Mouse (Mus musculus) hindbrain, embryonic 10.5 days (tissue): ENCODE results near the gene Hsf2. TPM values are rescaled to one million over a fixed set of nuclear protein-coding genes. Genes with fewer than 3 reads are reported as not detected.

Experiments
- DNase-seq: peaks from one replicate; pipeline ENCODE4 v3.0.0-alpha.2; 2017; ENCODE audit warnings: low spot score
- H3K27ac ChIP-seq: fragments of 300-500 bp; sonication (generic); 2 replicates; pipeline ENCODE4 v1.5.1; 2016; ENCODE audit warnings: mild to moderate bottlenecking, moderate library complexity
- H3K27me3 ChIP-seq: fragments of 300-500 bp; sonication (generic); 2 replicates; pipeline ENCODE4 v1.6.1; 2016; ENCODE audit warnings: mild to moderate bottlenecking; ENCODE audit not compliant: poor library complexity, insufficient read depth, severe bottlenecking
- H3K36me3 ChIP-seq: fragments of 300-500 bp; sonication (generic); 2 replicates; pipeline ENCODE4 v1.6.1; 2016; ENCODE audit warnings: mild to moderate bottlenecking, moderate library complexity
- H3K4me1 ChIP-seq: fragments of 300-500 bp; sonication (generic); replicated peaks from 2 replicates; pipeline ENCODE4 v1.6.1; 2016; ENCODE audit warnings: mild to moderate bottlenecking
- H3K4me3 ChIP-seq: fragments of 300-500 bp; sonication (generic); 2 replicates; pipeline ENCODE4 v1.5.1; 2016; ENCODE audit warnings: mild to moderate bottlenecking, moderate library complexity
- H3K9me3 ChIP-seq: fragments of 300-500 bp; sonication (generic); 2 replicates; pipeline ENCODE4 v1.6.1; 2016; ENCODE audit warnings: mild to moderate bottlenecking, moderate library complexity
- WGBS: fragments of 180-500 bp; shearing (Covaris S2); methylation state at CpG from one replicate; pipeline ENCODE4 v1.1.7; 2016; 5-methylcytosine and 5-hydroxymethylcytosine counted together
- polyA plus RNA-seq: library from polyadenylated mRNA; unstranded; fragments of >200 nt; fragmentation: Nextera tagmentation; extraction: Ambion mirVana; gene quantifications from 2 replicates; pipeline ENCODE4 v1.2.1, GENCODE M21; 2016

Gene Hsf2
- polyA plus RNA-seq, 1 experiment from 2014 or later: 59.9 TPM

GRCm38 (mm10) chr10:57553719-57554118, 67.5 kb downstream of the Hsf2 start:
- Histone ChIP-seq H3K9me3 (no peaks in the 10 kb centered on the region), H3K4me3 (no peak overlapping the region), H3K36me3 (no peaks in the 10 kb centered on the region), H3K4me1 (no peaks in the 10 kb centered on the region), H3K27ac (no peak overlapping the region), H3K27me3 (no peaks in the 10 kb centered on the region)
- DNase-seq: no peak
- 95% methylated on average over 1 of the region's 1 CpGs for WGBS

DNA sequence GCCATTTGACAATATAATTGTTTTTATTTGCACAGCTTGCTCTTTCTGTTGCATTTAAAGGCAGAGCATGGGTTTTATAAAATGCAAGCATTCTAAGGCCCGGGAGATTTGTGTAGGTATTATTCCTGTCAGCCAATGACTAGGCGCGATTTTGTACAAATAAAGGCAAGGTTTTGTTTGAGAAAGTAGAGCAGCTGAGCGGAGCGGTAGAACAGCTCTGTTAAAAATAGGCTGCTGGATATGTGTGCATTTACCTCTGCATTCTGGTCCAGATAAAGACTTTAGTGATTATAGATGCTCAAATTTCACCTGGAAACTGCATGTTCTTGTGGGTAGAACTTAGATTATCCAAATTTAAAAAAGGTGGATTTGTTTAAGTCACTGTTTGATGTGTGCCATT, 71.4 kb downstream of the Hsf2 start:
- no peaks in the 10 kb centered on the region for H3K27me3 ChIP-seq
- H3K9me3 ChIP-seq: no peaks in the 10 kb centered on the region
- H3K4me3 ChIP-seq: no peak overlapping the region
- 92% methylated on average over 5 of the region's 5 CpGs for WGBS
- H3K36me3 ChIP-seq: no peaks in the 10 kb centered on the region
- H3K4me1 ChIP-seq: no peaks in the 10 kb centered on the region
- no peak for DNase-seq
- no peak overlapping the region for H3K27ac ChIP-seq

Other genes starting within 250 kb of the Hsf2 start
- gene Serinc1, start 46.1 kb downstream of the Hsf2 start, polyA plus RNA-seq: 135 and 142 TPM in 2 replicates
- gene Pkib, start 145.6 kb downstream of the Hsf2 start, polyA plus RNA-seq: 1.8 and 2.4 TPM in 2 replicates